Mouse (Mus musculus): ENCODE results near the gene Stard13. TPM values are rescaled to one million over a fixed set of nuclear protein-coding genes. Genes with fewer than 3 reads are reported as not detected.

The Stard13 gene
- total RNA-seq, 1 experiment: 6.8 TPM

DNA sequence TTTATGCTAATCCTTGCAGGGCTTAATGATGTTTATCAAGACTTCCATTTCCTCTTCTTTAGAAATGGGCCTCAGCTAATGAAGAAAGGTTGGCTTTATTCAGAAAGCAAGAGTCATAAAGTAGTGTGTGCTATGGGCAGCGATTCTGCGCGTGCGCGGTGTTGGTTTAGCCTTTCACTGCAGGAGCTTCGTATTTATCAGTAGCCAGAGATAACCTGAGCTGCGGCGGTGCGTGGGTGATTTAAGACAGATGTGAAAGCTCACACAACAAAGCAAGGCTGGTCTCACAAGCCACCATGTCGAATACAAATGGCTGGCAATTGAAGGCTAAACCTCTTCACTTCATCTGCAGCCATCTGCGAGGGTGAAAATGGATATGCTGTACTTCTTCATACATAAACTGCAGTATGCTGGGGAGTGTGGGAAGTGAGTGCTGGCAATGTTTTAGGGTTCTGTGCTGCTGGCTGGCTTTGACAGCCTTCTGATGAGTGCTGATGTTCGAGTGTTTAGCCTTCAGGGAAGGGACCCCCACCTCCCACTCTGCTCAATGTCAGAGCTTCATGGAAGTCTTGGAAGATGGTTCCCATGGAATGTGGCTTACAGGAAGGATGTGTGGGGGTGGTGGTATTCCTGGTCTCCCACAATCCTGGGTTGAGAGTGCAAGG is 177.2 kb downstream of the Stard13 start:
- DNase-seq (ENCODE audit: low read depth, low spot score): no peak
- peaks cover 0 to 2% of the 10 kb centered on the region in 2 experiments; a peak in 1 of 4 replicates for H3K4me1 ChIP-seq (ENCODE audit: control insufficient read depth in 2 of 2, insufficient read depth in 2 of 2, low read length in 2 of 2, poor library complexity in 1 of 2)

DNA sequence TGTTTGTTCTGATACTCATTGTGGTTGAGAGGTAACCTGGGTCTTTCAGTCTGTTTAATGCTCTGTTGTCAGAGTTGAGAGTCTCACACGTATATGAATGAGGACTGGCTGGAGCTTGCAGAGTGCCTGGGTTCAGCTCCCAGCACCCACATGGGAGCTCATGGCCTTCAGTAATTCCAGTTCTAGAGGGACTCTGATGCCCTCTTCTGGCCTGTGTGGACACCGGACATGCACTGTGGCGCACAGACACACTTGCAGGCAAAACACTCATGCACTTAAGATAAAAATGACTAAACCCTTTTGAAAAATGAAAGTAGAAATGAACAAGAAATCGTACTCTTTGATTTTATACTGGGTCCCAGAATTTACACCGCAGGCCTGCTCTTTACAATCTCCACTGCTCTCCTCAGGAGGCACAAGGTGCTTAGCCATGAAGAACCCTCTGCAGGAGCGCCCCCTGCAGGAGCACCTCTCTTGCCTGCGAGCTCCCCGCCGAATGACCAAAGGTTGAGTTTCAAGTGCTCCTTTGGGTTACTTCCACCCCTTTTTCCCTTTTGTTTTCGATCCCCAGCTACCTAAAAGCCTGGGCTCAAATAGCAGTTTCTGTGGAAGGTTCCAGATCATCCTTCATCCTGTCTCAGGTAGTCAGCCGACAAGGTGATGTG is 178.1 kb downstream of the Stard13 start:
- peak; percentile 50 for DNase-seq (ENCODE audit: low read depth, low spot score)
- Histone ChIP-seq H3K9me3 (ENCODE audit: control insufficient read depth, insufficient read depth, low read depth, low read length) (no peaks in the 10 kb centered on the region), H3K4me3 (ENCODE audit: insufficient read depth in 1 of 2, low read depth in 1 of 2, low read length in 2 of 2, poor library complexity in 1 of 2, severe bottlenecking in 1 of 2) (no peak overlapping the region; a peak in 1 of 4 replicates), H3K36me3 (ENCODE audit: control insufficient read depth, insufficient read depth, low read length, poor library complexity, severe bottlenecking) (no peaks in the 10 kb centered on the region), H3K27ac (ENCODE audit: insufficient read depth, low read depth, low read length, poor library complexity, severe bottlenecking) (no peak overlapping the region), H3K4me1 (ENCODE audit: control insufficient read depth in 2 of 2, insufficient read depth in 2 of 2, low read length in 2 of 2, poor library complexity in 1 of 2) (peaks cover 0 to 2% of the 10 kb centered on the region in 2 experiments; a peak in 1 of 4 replicates), H3K9ac (ENCODE audit: insufficient read depth, low read depth, low read length, poor library complexity, severe bottlenecking) (no peak overlapping the region)
- in situ Hi-C loops (cut with MboI; ENCODE audit: low sequenced_read_pairs in 2 of 2, unreplicated experiment in 2 of 2): no loop called here
- TF ChIP-seq ZNF384 (IDR thresholded peaks at IDR 0.05; ENCODE audit: low read depth, low read length): no peak
- TF ChIP-seq ZC3H11A (IDR thresholded peaks at IDR 0.05; ENCODE audit: borderline replicate concordance, low read depth, low read length): no peak
- TF ChIP-seq MAFK (IDR thresholded peaks at IDR 0.05; ENCODE audit: insufficient read depth, low read depth, low read length): no peak
- no peak for TF ChIP-seq HCFC1 (IDR thresholded peaks at IDR 0.05; ENCODE audit: borderline replicate concordance, insufficient read depth, low read length)
- no peak for TF ChIP-seq CHD2 (IDR thresholded peaks at IDR 0.05; ENCODE audit: low read depth, low read length)

More for the DNA sequence above, 177.2 kb downstream of the Stard13 start:
- no peak for TF ChIP-seq HCFC1 (IDR thresholded peaks at IDR 0.05; ENCODE audit: borderline replicate concordance, insufficient read depth, low read length)
- TF ChIP-seq CHD2 (IDR thresholded peaks at IDR 0.05; ENCODE audit: low read depth, low read length): no peak
- no peak for TF ChIP-seq ZC3H11A (IDR thresholded peaks at IDR 0.05; ENCODE audit: borderline replicate concordance, low read depth, low read length)
- no peak for TF ChIP-seq MAFK (IDR thresholded peaks at IDR 0.05; ENCODE audit: insufficient read depth, low read depth, low read length)
- TF ChIP-seq ZNF384 (IDR thresholded peaks at IDR 0.05; ENCODE audit: low read depth, low read length): no peak
- in situ Hi-C loops (cut with MboI; ENCODE audit: low sequenced_read_pairs in 2 of 2, unreplicated experiment in 2 of 2): no loop called here
- H3K9me3 ChIP-seq (ENCODE audit: control insufficient read depth, insufficient read depth, low read depth, low read length): no peaks in the 10 kb centered on the region
- no peak overlapping the region for H3K9ac ChIP-seq (ENCODE audit: insufficient read depth, low read depth, low read length, poor library complexity, severe bottlenecking)
- H3K27ac ChIP-seq (ENCODE audit: insufficient read depth, low read depth, low read length, poor library complexity, severe bottlenecking): no peak overlapping the region
- H3K36me3 ChIP-seq (ENCODE audit: control insufficient read depth, insufficient read depth, low read length, poor library complexity, severe bottlenecking): no peaks in the 10 kb centered on the region
- H3K4me3 ChIP-seq (ENCODE audit: insufficient read depth in 1 of 2, low read depth in 1 of 2, low read length in 2 of 2, poor library complexity in 1 of 2, severe bottlenecking in 1 of 2): no peak overlapping the region

DNA sequence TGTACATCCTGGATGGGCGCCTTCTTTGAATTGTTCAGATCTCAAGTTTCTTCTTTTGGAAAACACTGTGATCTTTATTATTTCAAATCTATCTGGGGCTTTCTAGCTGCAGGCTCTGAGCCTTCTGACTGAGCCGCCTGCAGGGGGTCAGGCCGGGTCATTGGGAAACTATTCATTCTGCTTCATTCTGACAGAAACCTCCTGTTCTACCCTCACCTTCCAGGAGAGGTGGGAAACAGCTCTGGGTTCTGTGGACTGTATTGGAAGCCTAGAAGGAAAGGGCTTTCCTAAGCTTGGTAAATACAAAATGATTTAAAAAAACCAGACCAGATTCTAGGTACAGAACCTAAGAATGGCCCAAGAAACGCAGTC is 178.9 kb downstream of the Stard13 start:
- no peak for TF ChIP-seq ZC3H11A (IDR thresholded peaks at IDR 0.05; ENCODE audit: borderline replicate concordance, low read depth, low read length)
- no peak for TF ChIP-seq MAFK (IDR thresholded peaks at IDR 0.05; ENCODE audit: insufficient read depth, low read depth, low read length)
- TF ChIP-seq ZNF384 (IDR thresholded peaks at IDR 0.05; ENCODE audit: low read depth, low read length): no peak
- TF ChIP-seq CHD2 (IDR thresholded peaks at IDR 0.05; ENCODE audit: low read depth, low read length): no peak
- no peak for TF ChIP-seq HCFC1 (IDR thresholded peaks at IDR 0.05; ENCODE audit: borderline replicate concordance, insufficient read depth, low read length)
- no peak overlapping the region for H3K27ac ChIP-seq (ENCODE audit: insufficient read depth, low read depth, low read length, poor library complexity, severe bottlenecking)
- in situ Hi-C loops (cut with MboI; ENCODE audit: low sequenced_read_pairs in 2 of 2, unreplicated experiment in 2 of 2): no loop called here

DNA sequence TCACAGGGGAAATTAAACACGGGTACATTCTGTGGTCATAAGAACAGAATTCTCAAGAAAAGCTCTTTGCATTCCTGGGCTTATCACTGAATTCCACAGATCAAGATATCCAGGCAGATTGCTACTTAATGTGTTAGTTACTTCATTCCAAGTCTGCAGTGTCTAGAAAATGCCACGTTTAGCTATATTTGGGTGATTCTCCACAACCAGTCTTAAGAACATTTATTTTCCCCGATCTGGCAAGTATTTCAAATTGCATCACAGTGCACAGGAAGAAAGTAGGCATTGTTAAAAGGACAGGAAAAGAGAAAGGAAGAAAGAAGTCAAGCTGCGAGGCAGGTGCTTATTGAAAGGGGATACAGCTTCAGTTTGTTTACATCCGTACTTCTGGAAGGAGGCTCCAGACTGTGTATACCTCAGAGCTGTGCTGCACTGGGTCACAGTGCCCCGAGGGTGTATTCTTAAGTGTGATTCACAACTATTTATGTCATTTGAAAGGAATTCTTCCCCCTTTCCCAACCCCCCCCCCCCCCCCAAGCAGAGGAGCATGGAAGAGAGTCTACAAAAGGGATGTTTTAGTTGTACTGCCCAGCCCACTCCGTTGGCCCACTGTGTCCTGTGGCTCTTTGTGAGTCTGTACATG is 179.4 kb downstream of the Stard13 start:
- peaks cover 0 to 2% of the 10 kb centered on the region in 2 experiments; a peak in 1 of 4 replicates for H3K4me1 ChIP-seq (ENCODE audit: control insufficient read depth in 2 of 2, insufficient read depth in 2 of 2, low read length in 2 of 2, poor library complexity in 1 of 2)
- no peak overlapping the region for H3K4me3 ChIP-seq (ENCODE audit: insufficient read depth in 1 of 2, low read depth in 1 of 2, low read length in 2 of 2, poor library complexity in 1 of 2, severe bottlenecking in 1 of 2)
- no peak for DNase-seq (ENCODE audit: low read depth, low spot score)
- TF ChIP-seq ZC3H11A (IDR thresholded peaks at IDR 0.05; ENCODE audit: borderline replicate concordance, low read depth, low read length) (no peak), HCFC1 (IDR thresholded peaks at IDR 0.05; ENCODE audit: borderline replicate concordance, insufficient read depth, low read length) (no peak), CHD2 (IDR thresholded peaks at IDR 0.05; ENCODE audit: low read depth, low read length) (no peak), ZNF384 (IDR thresholded peaks at IDR 0.05; ENCODE audit: low read depth, low read length) (no peak), MAFK (IDR thresholded peaks at IDR 0.05; ENCODE audit: insufficient read depth, low read depth, low read length) (no peak)
- no peaks in the 10 kb centered on the region for H3K9me3 ChIP-seq (ENCODE audit: control insufficient read depth, insufficient read depth, low read depth, low read length)
- no peak overlapping the region for H3K9ac ChIP-seq (ENCODE audit: insufficient read depth, low read depth, low read length, poor library complexity, severe bottlenecking)
- no peaks in the 10 kb centered on the region for H3K36me3 ChIP-seq (ENCODE audit: control insufficient read depth, insufficient read depth, low read length, poor library complexity, severe bottlenecking)
- H3K27ac ChIP-seq (ENCODE audit: insufficient read depth, low read depth, low read length, poor library complexity, severe bottlenecking): no peak overlapping the region
- in situ Hi-C loops (cut with MboI; ENCODE audit: low sequenced_read_pairs in 2 of 2, unreplicated experiment in 2 of 2): no loop called here

More for the DNA sequence above, 178.9 kb downstream of the Stard13 start:
- Histone ChIP-seq H3K4me3 (ENCODE audit: insufficient read depth in 1 of 2, low read depth in 1 of 2, low read length in 2 of 2, poor library complexity in 1 of 2, severe bottlenecking in 1 of 2) (no peak overlapping the region), H3K9ac (ENCODE audit: insufficient read depth, low read depth, low read length, poor library complexity, severe bottlenecking) (no peak overlapping the region), H3K36me3 (ENCODE audit: control insufficient read depth, insufficient read depth, low read length, poor library complexity, severe bottlenecking) (no peaks in the 10 kb centered on the region), H3K4me1 (ENCODE audit: control insufficient read depth in 2 of 2, insufficient read depth in 2 of 2, low read length in 2 of 2, poor library complexity in 1 of 2) (peaks cover 0 to 2% of the 10 kb centered on the region in 2 experiments; a peak in 1 of 4 replicates), H3K9me3 (ENCODE audit: control insufficient read depth, insufficient read depth, low read depth, low read length) (no peaks in the 10 kb centered on the region)
- DNase-seq (ENCODE audit: low read depth, low spot score): no peak

All from ES-E14 (cell line).